Mouse (Mus musculus) bone marrow, adult 2 months (tissue): ENCODE measurements around the gene Kif5c.

Source experiments
- CTCF ChIP-seq: fragments of 200-500 bp; IDR thresholded peaks from 2 replicates; pipeline ENCODE4 v1.5.1; 2011; ENCODE audit warnings: low read length, control low read depth; ENCODE audit not compliant: control insufficient read depth, insufficient read depth
- POLR2A ChIP-seq: fragments of 200-500 bp; IDR thresholded peaks from 2 replicates; pipeline ENCODE4 v1.6.1; 2011; ENCODE audit warnings: low read depth, mild to moderate bottlenecking, control low read depth, low read length, borderline replicate concordance; ENCODE audit not compliant: control insufficient read depth

DNA sequence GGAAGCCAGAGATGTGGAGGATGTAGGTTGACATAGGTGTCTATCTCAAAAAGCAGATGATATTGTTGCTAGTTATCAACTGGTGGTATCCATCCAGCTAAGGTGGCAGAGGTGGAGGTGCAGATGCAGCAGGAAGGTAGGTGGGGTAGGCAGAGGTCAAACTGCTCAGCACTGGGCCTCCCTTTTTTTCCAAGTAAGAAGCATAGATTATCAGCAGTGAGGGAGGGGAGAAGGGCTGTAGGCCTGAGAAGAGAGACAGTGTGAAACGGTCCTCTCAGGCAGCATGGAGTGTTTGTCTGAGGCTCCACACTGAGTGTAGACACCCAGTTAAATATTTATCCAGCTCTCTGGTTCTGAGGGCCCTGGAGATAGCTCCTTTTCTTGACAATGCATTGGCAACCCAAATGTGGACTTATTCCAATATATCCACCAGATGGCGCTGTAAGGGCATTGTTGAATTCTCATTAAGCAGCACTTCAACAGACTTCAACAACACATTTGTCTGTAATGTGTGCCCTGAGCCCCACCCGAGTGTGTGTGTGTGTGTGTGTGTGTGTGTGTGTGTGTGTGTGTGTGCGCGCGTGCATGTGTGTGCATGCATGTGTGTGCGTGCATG is 145.3 kb downstream of the Kif5c start:
- TF ChIP-seq POLR2A (no peak), CTCF (peak; percentile 7; the same call in 1 of the 2 replicates)
